Mouse (Mus musculus): ENCODE measurements around the gene Gucd1. TPM values are rescaled to one million over a fixed set of nuclear protein-coding genes. Genes with fewer than 3 reads are reported as not detected.

Gucd1 gene
- 8.0 and 9.2 TPM in 2 replicates for polyA plus RNA-seq (2012)

DNA sequence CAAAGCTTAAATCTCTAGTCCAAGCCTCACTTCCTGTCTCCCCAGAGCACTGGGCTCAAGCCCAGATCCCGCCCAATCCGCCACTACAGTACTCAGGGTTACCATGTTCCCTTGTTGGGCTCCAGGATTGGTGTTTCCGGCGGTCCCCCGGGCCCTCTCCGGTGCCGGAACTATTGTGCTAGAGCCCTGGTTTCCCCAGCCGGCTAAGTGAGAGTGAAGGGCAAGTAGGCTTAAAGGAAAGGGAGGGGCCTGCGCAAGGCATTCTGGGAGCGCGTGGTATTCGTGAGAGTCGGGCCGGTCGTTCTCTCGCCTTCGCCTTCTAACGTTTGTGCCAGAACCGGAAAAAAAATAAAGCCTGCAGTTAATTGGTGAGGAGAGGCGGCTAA lies at the start of gene Gucd1:
TSS of gene Gucd1 (minus strand) at position 215 of the 386 bp plus-strand sequence.

DNA sequence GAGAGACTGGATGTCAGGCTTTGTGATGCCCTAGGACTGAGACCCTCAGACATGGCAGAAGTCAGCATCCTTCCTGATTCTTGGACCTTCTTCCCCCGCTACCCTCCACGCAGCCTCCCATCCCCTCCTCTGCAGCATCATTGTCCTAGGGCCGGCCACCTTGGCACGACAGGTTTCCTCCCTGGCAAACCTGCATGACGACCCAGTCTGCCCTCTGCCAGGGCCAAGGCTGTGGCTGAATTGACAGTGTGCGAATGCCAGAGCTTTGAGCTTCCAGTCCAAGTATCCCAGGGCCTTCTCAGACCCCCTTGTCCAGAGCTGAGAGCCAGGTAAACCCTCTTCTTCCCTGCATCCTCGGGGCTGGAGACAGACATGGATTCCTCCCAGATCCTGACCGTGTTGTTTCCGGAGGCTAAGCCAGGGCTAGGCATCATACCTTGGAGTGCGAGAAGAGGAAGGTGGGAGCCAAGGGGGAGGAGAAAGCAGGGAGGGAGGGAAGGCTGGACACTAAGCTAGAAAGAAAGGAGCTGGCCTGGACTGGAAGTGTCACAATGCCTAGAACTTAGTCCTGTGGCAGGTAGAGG lies 43.4 kb upstream of the Gucd1 start, which contains the start of gene Ggt1:
TSS of gene Ggt1 (plus strand) at position 534 of the 584 bp plus-strand sequence.

GRCm38 (mm10) chr10:75559676-75560548 lies 42.1 kb upstream of the Gucd1 start, which contains the start of gene Lrrc75b:
Lrrc75b (minus strand) TSS chr10:75560330.

GRCm38 (mm10) chr10:75517073-75517757 lies 557 bp downstream of the Gucd1 start, which contains the start of gene Snrpd3:
Snrpd3 (plus strand) TSS chr10:75517551.

GRCm38 (mm10) chr10:75400958-75401357 lies 116.8 kb downstream of the Gucd1 start, which contains the start of gene Upb1:
Upb1 (plus strand) TSS chr10:75401115.

DNA sequence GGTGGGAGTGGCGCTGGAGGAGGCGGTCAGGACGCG lies 201.1 kb downstream of the Gucd1 start, which contains the start of gene Adora2a:
TSS of gene Adora2a (plus strand) at position 6 of the 36 bp plus-strand sequence.

Other genes with a start within 250 kb of the Gucd1 start
- 4.6 and 7.1 TPM in 2 replicates for gene Adora2a, start 201.1 kb downstream of the Gucd1 start, polyA plus RNA-seq (2012)
- gene Upb1, start 116.9 kb downstream of the Gucd1 start, polyA plus RNA-seq (2012) = 0.35 and 0.75 TPM in 2 replicates
- gene Snrpd3, start 421 bp downstream of the Gucd1 start, polyA plus RNA-seq (2012) = 27.9 and 31.9 TPM in 2 replicates
- 0.02 TPM in 1 of 2 replicates, not detected in the other for gene Lrrc75b, start 42.4 kb upstream of the Gucd1 start, polyA plus RNA-seq (2012)
- gene Ggt1, start 43.6 kb upstream of the Gucd1 start, polyA plus RNA-seq (2012) = 1.2 and 1.8 TPM in 2 replicates
- 9.1 and 11.3 TPM in 2 replicates for gene Ggt5, start 71.4 kb upstream of the Gucd1 start, polyA plus RNA-seq (2012)
- gene Susd2, start 126.0 kb upstream of the Gucd1 start, polyA plus RNA-seq (2012) = 0.68 and 1.6 TPM in 2 replicates
- gene Cabin1, start 246.4 kb upstream of the Gucd1 start, polyA plus RNA-seq (2012) = 95.9 and 105 TPM in 2 replicates